ENCODE assay signal across 8 mouse cellular contexts in the genomic region with DNA sequence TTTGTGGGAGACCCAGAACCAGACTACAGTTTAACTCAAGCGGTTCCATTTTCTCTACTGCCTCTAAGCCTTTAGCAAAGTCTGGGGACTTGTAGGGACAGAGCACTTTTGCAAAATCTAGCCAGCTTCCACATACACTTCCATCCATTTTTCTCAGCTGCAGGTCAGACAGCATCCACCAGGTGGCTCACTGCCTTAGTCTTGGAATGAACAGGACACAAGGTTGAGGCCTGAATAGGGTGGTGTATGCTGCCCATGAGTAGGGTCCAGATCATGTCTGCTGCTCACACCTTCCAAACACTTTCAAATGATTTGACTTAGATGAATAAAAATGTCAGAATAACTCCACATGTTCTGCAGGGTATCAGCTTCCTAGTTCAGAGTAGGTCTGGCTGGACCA. TPM values are rescaled to one million over a fixed set of nuclear protein-coding genes. Genes with fewer than 3 reads are reported as not detected.
A peak's percentile ranks its signal among the peaks of the same experiment; 100 is the strongest.
DNase-seq lines count a peak whose midpoint lies in the region; ATAC-seq and TF ChIP-seq lines count a peak whose summit lies in the region.

No protein-coding gene starts in this region.

- no peak overlapping the region for H3K4me2 ChIP-seq in liver, embryonic 13.5 days
- H3K4me2 ChIP-seq in neural tube, embryonic 11.5 days (ENCODE audit: low read depth), result no peak overlapping the region

- WGBS in kidney, adult 2 months, result 29% methylated on average over 1 of the region's 1 CpGs
- 22% methylated on average over 1 of the region's 1 CpGs for WGBS in liver, embryonic 13.5 days (ENCODE audit: insufficient replicate concordance)
- 11% methylated on average over 1 of the region's 1 CpGs for WGBS in neural tube, embryonic 11.5 days

- ATAC-seq in granulocyte monocyte progenitor cell, adult 5-6 weeks (replicated peaks; ENCODE audit: poor library complexity, severe bottlenecking), result peak; percentile 86
- ATAC-seq in liver, embryonic 13.5 days (ENCODE audit: low read depth), result peak; percentile 39; the same call in 1 of the 2 replicates
- ATAC-seq in neural tube, embryonic 11.5 days (ENCODE audit: insufficient read depth, low FRiP score, low TSS enrichment), result peak; percentile 55; the same call in 1 of the 2 replicates

- H3K4me3 ChIP-seq in cortical plate, adult 2 months (ENCODE audit: insufficient read depth, low read length), result no peak overlapping the region
- H3K4me3 ChIP-seq in kidney, adult 2 months (ENCODE audit: insufficient read depth, low read depth, low read length), result no peak overlapping the region
- H3K4me3 ChIP-seq in liver, embryonic 13.5 days (replicated peaks), result no peak overlapping the region
- no peak overlapping the region for H3K4me3 ChIP-seq in neural tube, embryonic 11.5 days (ENCODE audit: low read depth, low read length)

- no peaks in the 10 kb centered on the region for H3K27me3 ChIP-seq in kidney, adult 2 months (replicated peaks; ENCODE audit: control insufficient read depth, insufficient read depth, low read length)
- H3K27me3 ChIP-seq in liver, embryonic 13.5 days, result no peaks in the 10 kb centered on the region
- no peaks in the 10 kb centered on the region for H3K27me3 ChIP-seq in neural tube, embryonic 11.5 days (ENCODE audit: control insufficient read depth, insufficient read depth, low read length)

- no peak for TF ChIP-seq POLR2A in cortical plate, adult 2 months (IDR thresholded peaks at IDR 0.05; ENCODE audit: extremely low read depth, insufficient read depth, low read length)
- TF ChIP-seq POLR2A in kidney, adult 2 months (IDR thresholded peaks at IDR 0.05; ENCODE audit: low read depth, low read length), result no peak

- no peak overlapping the region for H3K27ac ChIP-seq in cortical plate, adult 2 months (ENCODE audit: insufficient read depth, low read length)
- no peak overlapping the region for H3K27ac ChIP-seq in kidney, adult 2 months (ENCODE audit: insufficient read depth, low read depth, low read length)
- H3K27ac ChIP-seq in liver, embryonic 13.5 days, result no peak overlapping the region
- H3K27ac ChIP-seq in neural tube, embryonic 11.5 days (ENCODE audit: low read depth, low read length), result no peak overlapping the region

- no peaks in the 10 kb centered on the region for H3K9me3 ChIP-seq in liver, embryonic 13.5 days (replicated peaks)
- no peaks in the 10 kb centered on the region for H3K9me3 ChIP-seq in neural tube, embryonic 11.5 days (ENCODE audit: control insufficient read depth, low read length)

- no peaks in the 10 kb centered on the region for H3K36me3 ChIP-seq in kidney, adult 2 months (ENCODE audit: control insufficient read depth, insufficient read depth, low read length)
- H3K36me3 ChIP-seq in liver, embryonic 13.5 days, result peaks cover 19% of the 10 kb centered on the region
- H3K36me3 ChIP-seq in neural tube, embryonic 11.5 days (ENCODE audit: control insufficient read depth, insufficient read depth, low read length), result peaks cover 3% of the 10 kb centered on the region

- no peak overlapping the region for H3K9ac ChIP-seq in liver, embryonic 13.5 days
- H3K9ac ChIP-seq in neural tube, embryonic 11.5 days (ENCODE audit: low read length), result no peak overlapping the region

- no peaks in the 10 kb centered on the region for H3K4me1 ChIP-seq in cortical plate, adult 2 months (ENCODE audit: control insufficient read depth, insufficient read depth, low read length)
- H3K4me1 ChIP-seq in kidney, adult 2 months (ENCODE audit: control insufficient read depth, insufficient read depth, low read length), result no peaks in the 10 kb centered on the region
- no peaks in the 10 kb centered on the region for H3K4me1 ChIP-seq in liver, embryonic 13.5 days (replicated peaks)
- H3K4me1 ChIP-seq in neural tube, embryonic 11.5 days (ENCODE audit: control insufficient read depth, insufficient read depth, low read length), result no peaks in the 10 kb centered on the region

- peak; percentile 90 for TF ChIP-seq CTCF in cortical plate, adult 2 months (IDR thresholded peaks at IDR 0.05; ENCODE audit: extremely low read depth, insufficient read depth, low read length)
- peak; percentile 95 for TF ChIP-seq CTCF in kidney, adult 2 months (conservative IDR thresholded peaks at IDR 0.05; ENCODE audit: insufficient read depth, insufficient read length, low read depth, low read length)

- peak; percentile 76 for DNase-seq in CD4-positive, CD25-positive, alpha-beta regulatory T cell, adult 2 months (ENCODE audit: low read depth, low spot score)
- peak; percentile 34 for DNase-seq in T-cell, adult 2 months (ENCODE audit: low spot score)
- peak; percentile 74 for DNase-seq in kidney, adult 2 months
- DNase-seq in liver, embryonic 13.5 days, result peak; percentile 43
- DNase-seq in neural tube, embryonic 11.5 days (ENCODE audit: low spot score), result peak; percentile 78
- DNase-seq in thymus, postnatal 25 days, result peak; percentile 63

RNA-seq across cellular contexts. Expression of gene Tomt, which starts 11.9 kb away (rescaled TPM):
- 0.15 and 0.19 TPM in 2 replicates for polyA plus RNA-seq in cortical plate, adult 2 months (2012; rRNA removed)
- not detected in 2 replicates for total RNA-seq in granulocyte monocyte progenitor cell, adult 5-6 weeks (2014; fragmentation: Nextera tagmentation)
- total RNA-seq in granulocyte monocyte progenitor cell, adult 5-6 weeks (2017), result 0.09 TPM in 1 of 2 replicates, not detected in the other
- 0.09 and 0.14 TPM in 2 replicates for polyA plus RNA-seq in kidney, adult 2 months (2012; rRNA removed)
- polyA plus RNA-seq in liver, embryonic 13.5 days (2015; fragmentation: Nextera tagmentation; extraction: Ambion mirVana), result 0.15 and 0.21 TPM in 2 replicates
- polyA plus RNA-seq in neural tube, embryonic 11.5 days (2014; fragmentation: Nextera tagmentation; extraction: Ambion mirVana), result 0.53 and 1.0 TPM in 2 replicates

RNA-seq across cellular contexts. Expression of gene Lamtor1, which starts 12.4 kb away (rescaled TPM):
- polyA plus RNA-seq in cortical plate, adult 2 months (2012; rRNA removed), result 199 and 213 TPM in 2 replicates
- 76.6 and 89.7 TPM in 2 replicates for total RNA-seq in granulocyte monocyte progenitor cell, adult 5-6 weeks (2014; fragmentation: Nextera tagmentation)
- total RNA-seq in granulocyte monocyte progenitor cell, adult 5-6 weeks (2017), result 70.9 and 91.7 TPM in 2 replicates
- 255 and 267 TPM in 2 replicates for polyA plus RNA-seq in kidney, adult 2 months (2012; rRNA removed)
- 75.2 and 76.5 TPM in 2 replicates for polyA plus RNA-seq in liver, embryonic 13.5 days (2015; fragmentation: Nextera tagmentation; extraction: Ambion mirVana)
- polyA plus RNA-seq in neural tube, embryonic 11.5 days (2014; fragmentation: Nextera tagmentation; extraction: Ambion mirVana), result 134 and 144 TPM in 2 replicates

RNA-seq across cellular contexts. Expression of gene Lrrc51, which starts 15.6 kb away (rescaled TPM):
- 11.8 and 12.6 TPM in 2 replicates for polyA plus RNA-seq in cortical plate, adult 2 months (2012; rRNA removed)
- 4.0 and 6.1 TPM in 2 replicates for total RNA-seq in granulocyte monocyte progenitor cell, adult 5-6 weeks (2014; fragmentation: Nextera tagmentation)
- total RNA-seq in granulocyte monocyte progenitor cell, adult 5-6 weeks (2017), result 3.8 TPM in 1 of 2 replicates, not detected in the other
- polyA plus RNA-seq in kidney, adult 2 months (2012; rRNA removed), result 19.6 and 21.6 TPM in 2 replicates
- polyA plus RNA-seq in liver, embryonic 13.5 days (2015; fragmentation: Nextera tagmentation; extraction: Ambion mirVana), result 2.1 TPM in 2 replicates
- polyA plus RNA-seq in neural tube, embryonic 11.5 days (2014; fragmentation: Nextera tagmentation; extraction: Ambion mirVana), result 7.9 and 8.8 TPM in 2 replicates

RNA-seq across cellular contexts. Expression of gene Numa1, which starts 15.8 kb away (rescaled TPM):
- 51.6 and 54.9 TPM in 2 replicates for polyA plus RNA-seq in cortical plate, adult 2 months (2012; rRNA removed)
- total RNA-seq in granulocyte monocyte progenitor cell, adult 5-6 weeks (2014; fragmentation: Nextera tagmentation), result 114 and 116 TPM in 2 replicates
- 153 and 204 TPM in 2 replicates for total RNA-seq in granulocyte monocyte progenitor cell, adult 5-6 weeks (2017)
- 71.8 and 77.5 TPM in 2 replicates for polyA plus RNA-seq in kidney, adult 2 months (2012; rRNA removed)
- 24.5 and 30.7 TPM in 2 replicates for polyA plus RNA-seq in liver, embryonic 13.5 days (2015; fragmentation: Nextera tagmentation; extraction: Ambion mirVana)
- polyA plus RNA-seq in neural tube, embryonic 11.5 days (2014; fragmentation: Nextera tagmentation; extraction: Ambion mirVana), result 89.9 and 102 TPM in 2 replicates

RNA-seq across cellular contexts. Expression of gene Folr1, which starts 47.5 kb away (rescaled TPM):
- 0.81 and 1.5 TPM in 2 replicates for polyA plus RNA-seq in cortical plate, adult 2 months (2012; rRNA removed)
- not detected in 2 replicates for total RNA-seq in granulocyte monocyte progenitor cell, adult 5-6 weeks (2014; fragmentation: Nextera tagmentation)
- total RNA-seq in granulocyte monocyte progenitor cell, adult 5-6 weeks (2017), result not detected in 2 replicates
- polyA plus RNA-seq in kidney, adult 2 months (2012; rRNA removed), result 942 and 1,044 TPM in 2 replicates
- 0.38 and 0.41 TPM in 2 replicates for polyA plus RNA-seq in liver, embryonic 13.5 days (2015; fragmentation: Nextera tagmentation; extraction: Ambion mirVana)
- polyA plus RNA-seq in neural tube, embryonic 11.5 days (2014; fragmentation: Nextera tagmentation; extraction: Ambion mirVana), result 0.49 and 0.91 TPM in 2 replicates
